Mouse (Mus musculus): ENCODE results near the gene Gm21858. TPM values are rescaled to one million over a fixed set of nuclear protein-coding genes. Genes with fewer than 3 reads are reported as not detected.
"Not testable (repeated sequence)": the region's sequence is repeated elsewhere in the genome, so short reads cannot be mapped to it uniquely, and the experiment has no call there.

The Gm21858 gene
- total RNA-seq (2014; fragmentation: Nextera tagmentation) (not detected in 2 replicates), total RNA-seq (2017) (not detected in 2 replicates), polyA plus RNA-seq (2012) (not detected in 2 replicates)

DNA sequence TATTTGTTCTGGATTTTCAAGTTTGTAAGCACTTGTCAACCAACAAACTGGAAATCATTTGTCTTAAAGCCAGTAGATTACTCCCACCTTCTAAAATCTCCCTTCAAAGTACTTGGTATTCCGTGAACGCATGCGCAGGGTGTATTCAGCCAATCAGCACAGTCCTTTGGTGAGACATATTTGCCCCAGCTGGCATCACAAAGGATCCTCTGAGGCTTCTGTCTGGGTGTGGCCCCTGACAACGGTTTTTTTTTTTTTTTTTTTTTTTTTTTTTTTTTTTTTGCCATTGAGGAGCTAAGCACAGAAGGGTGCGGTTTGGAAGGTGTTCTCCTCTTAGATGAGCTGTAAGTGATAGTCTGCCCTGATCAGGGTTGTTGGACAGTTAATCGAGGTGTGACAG, at the start of gene Gm21858:
TSS of gene Gm21858 (plus strand) at position 301 of the 400 bp plus-strand sequence.
- H3K4me3 ChIP-seq (ENCODE audit: low read depth, low read length); ATAC-seq (ENCODE audit: extremely low read depth, insufficient number of reproducible peaks, low FRiP score, poor library complexity, severe bottlenecking); H3K36me3 ChIP-seq (replicated peaks); H3K4me1 ChIP-seq (ENCODE audit: insufficient read depth, low read depth, low read length); H3K9me3 ChIP-seq (replicated peaks); H3K27me3 ChIP-seq (ENCODE audit: insufficient read depth, low read length); DNase-seq (ENCODE audit: low spot score): not testable (repeated sequence)

Data from G1E (cell line).